Mouse (Mus musculus): ENCODE data around the gene Clba1. TPM values are rescaled to one million over a fixed set of nuclear protein-coding genes. Genes with fewer than 3 reads are reported as not detected.
A peak's percentile ranks its signal among the peaks of the same experiment; 100 is the strongest.

The Clba1 gene
- polyA plus RNA-seq, 1 experiment, result 77.8 TPM

GRCm38 (mm10) chr12:112799237-112799970, 9.3 kb upstream of the Clba1 start:
- H3K27ac ChIP-seq (ENCODE audit: control insufficient read depth, insufficient read depth, low read depth, low read length), result no peak overlapping the region
- no peaks in the 10 kb centered on the region for H3K27me3 ChIP-seq (ENCODE audit: control insufficient read depth, insufficient read depth, low read length)
- H3K4me1 ChIP-seq (ENCODE audit: control insufficient read depth, insufficient read depth, low read length), result no peaks in the 10 kb centered on the region; the same call in 1 of the 2 replicates
- TF ChIP-seq POLR2A (IDR thresholded peaks at IDR 0.05; ENCODE audit: control insufficient read depth, low read depth, low read length) (no peak), CTCF (IDR thresholded peaks at IDR 0.05; ENCODE audit: control insufficient read depth, insufficient read depth, insufficient replicate concordance, low read depth, low read length) (no peak)
- H3K36me3 ChIP-seq (ENCODE audit: control insufficient read depth, insufficient read depth, low read length), result no peaks in the 10 kb centered on the region
- H3K4me3 ChIP-seq (ENCODE audit: control insufficient read depth, low read depth, low read length), result no peak overlapping the region

DNA sequence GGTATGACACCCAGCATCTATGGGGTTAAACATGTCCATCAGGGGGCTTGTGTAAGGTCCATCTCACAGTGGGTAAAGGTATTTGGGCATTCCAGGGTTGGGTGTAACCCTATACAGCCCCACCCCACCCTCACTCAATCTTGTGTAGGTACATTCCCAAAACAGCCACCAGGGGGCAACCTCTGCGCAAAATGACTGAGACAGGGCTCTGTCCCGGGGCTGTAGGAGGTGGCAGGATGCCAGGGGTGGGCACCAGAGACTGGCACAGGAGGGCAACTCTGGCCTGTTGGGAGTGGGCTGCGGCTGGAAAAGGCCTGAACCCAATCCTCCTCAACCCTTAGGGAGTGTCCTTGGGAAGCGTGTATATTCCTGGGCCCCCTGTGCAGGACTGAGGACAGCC, 8.3 kb upstream of the Clba1 start:
- Histone ChIP-seq H3K27me3 (ENCODE audit: control insufficient read depth, insufficient read depth, low read length) (no peaks in the 10 kb centered on the region), H3K36me3 (ENCODE audit: control insufficient read depth, insufficient read depth, low read length) (no peaks in the 10 kb centered on the region)

DNA sequence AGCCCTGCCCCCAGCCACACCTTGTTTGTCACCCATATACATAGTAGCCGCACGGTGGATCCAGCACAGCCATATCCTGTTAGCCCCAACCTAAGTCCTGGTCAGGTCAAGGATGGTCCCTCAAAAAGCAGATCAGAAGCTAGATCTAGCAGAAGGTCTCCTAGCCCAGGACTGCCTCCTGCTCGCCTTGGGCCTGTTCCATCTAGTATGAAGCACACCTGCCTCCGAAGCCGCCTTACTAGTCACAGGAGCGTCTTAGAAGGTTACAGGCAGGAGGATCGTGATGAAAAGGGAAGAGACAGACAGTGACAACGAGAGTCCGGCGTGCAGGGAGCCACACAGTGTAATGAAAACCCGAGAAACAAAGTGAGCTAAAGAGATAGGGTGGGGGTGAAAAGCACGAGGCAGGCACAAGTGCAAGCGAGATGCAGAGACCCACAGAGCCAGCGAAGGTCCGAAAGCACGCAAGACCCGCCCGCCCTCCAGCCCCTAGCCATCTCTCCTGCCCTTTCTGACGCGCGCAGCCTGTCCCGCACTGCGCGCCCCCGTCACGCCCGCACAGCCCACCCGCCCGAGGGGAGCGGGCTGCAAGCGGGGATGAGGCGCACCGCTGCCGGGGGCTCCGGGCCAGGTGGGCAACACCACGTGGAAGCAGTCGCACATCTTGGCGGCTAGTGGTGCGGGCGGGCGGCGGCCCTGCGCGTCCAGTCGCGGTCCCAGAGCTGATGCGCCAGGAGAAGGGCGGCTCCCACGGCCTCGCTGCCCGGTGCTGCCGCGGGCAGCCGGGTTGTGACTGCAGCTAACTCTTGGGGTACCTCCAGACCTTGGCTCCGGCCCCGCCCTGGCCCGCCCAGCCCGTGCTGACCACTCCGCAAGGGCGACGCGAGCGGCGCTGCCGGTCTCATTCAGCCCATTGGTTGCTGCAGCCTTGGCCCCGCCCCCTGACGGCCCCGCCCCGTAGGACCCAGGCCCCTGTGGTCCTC, 6.6 kb upstream of the Clba1 start, which contains the start of gene Ahnak2:
Gene Ahnak2 (minus strand): TSS at position 794 of the 983 bp plus-strand sequence.
- Histone ChIP-seq H3K36me3 (ENCODE audit: control insufficient read depth, insufficient read depth, low read length) (no peaks in the 10 kb centered on the region), H3K27ac (ENCODE audit: control insufficient read depth, insufficient read depth, low read depth, low read length) (no peak within 1 kb of the TSS), H3K4me3 (ENCODE audit: control insufficient read depth, low read depth, low read length) (peak within 1 kb of the TSS; percentile 37), H3K27me3 (ENCODE audit: control insufficient read depth, insufficient read depth, low read length) (no peaks in the 10 kb centered on the region), H3K4me1 (ENCODE audit: control insufficient read depth, insufficient read depth, low read length) (no peaks in the 10 kb centered on the region; the same call in 1 of the 2 replicates)
- no peak for TF ChIP-seq CTCF (IDR thresholded peaks at IDR 0.05; ENCODE audit: control insufficient read depth, insufficient read depth, insufficient replicate concordance, low read depth, low read length)
- TF ChIP-seq POLR2A (IDR thresholded peaks at IDR 0.05; ENCODE audit: control insufficient read depth, low read depth, low read length), result no peak

More for the DNA sequence above, 8.3 kb upstream of the Clba1 start:
- TF ChIP-seq POLR2A (IDR thresholded peaks at IDR 0.05; ENCODE audit: control insufficient read depth, low read depth, low read length) (no peak), CTCF (IDR thresholded peaks at IDR 0.05; ENCODE audit: control insufficient read depth, insufficient read depth, insufficient replicate concordance, low read depth, low read length) (peak; percentile 84)
- Histone ChIP-seq H3K27ac (ENCODE audit: control insufficient read depth, insufficient read depth, low read depth, low read length) (no peak overlapping the region), H3K4me3 (ENCODE audit: control insufficient read depth, low read depth, low read length) (no peak overlapping the region), H3K4me1 (ENCODE audit: control insufficient read depth, insufficient read depth, low read length) (no peaks in the 10 kb centered on the region; the same call in 1 of the 2 replicates)

DNA sequence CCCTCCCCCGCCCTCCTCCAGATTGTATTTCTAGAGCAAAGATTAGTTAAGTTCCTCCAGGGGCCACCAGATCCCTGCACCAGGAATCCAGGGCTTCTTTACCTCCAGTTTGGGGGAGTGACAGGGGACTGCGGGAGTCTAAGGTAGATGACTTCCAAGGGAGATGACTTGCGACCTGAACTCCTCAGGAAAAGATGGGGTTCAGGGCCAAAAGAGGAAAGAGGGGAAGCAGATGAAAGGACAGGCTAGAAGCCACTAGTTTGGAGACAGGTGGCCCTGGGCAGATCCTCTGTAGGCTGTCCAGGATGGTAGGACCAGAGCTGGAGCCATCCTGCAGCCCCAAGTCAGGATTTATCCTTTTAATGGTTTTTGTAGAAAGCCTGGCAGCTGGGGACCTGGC, 5.8 kb upstream of the Clba1 start:
- H3K36me3 ChIP-seq (ENCODE audit: control insufficient read depth, insufficient read depth, low read length), result no peaks in the 10 kb centered on the region
- no peak overlapping the region for H3K4me3 ChIP-seq (ENCODE audit: control insufficient read depth, low read depth, low read length)
- H3K27me3 ChIP-seq (ENCODE audit: control insufficient read depth, insufficient read depth, low read length), result no peaks in the 10 kb centered on the region
- H3K27ac ChIP-seq (ENCODE audit: control insufficient read depth, insufficient read depth, low read depth, low read length), result no peak overlapping the region
- TF ChIP-seq POLR2A (IDR thresholded peaks at IDR 0.05; ENCODE audit: control insufficient read depth, low read depth, low read length) (no peak), CTCF (IDR thresholded peaks at IDR 0.05; ENCODE audit: control insufficient read depth, insufficient read depth, insufficient replicate concordance, low read depth, low read length) (no peak)
- no peaks in the 10 kb centered on the region; the same call in 1 of the 2 replicates for H3K4me1 ChIP-seq (ENCODE audit: control insufficient read depth, insufficient read depth, low read length)

DNA sequence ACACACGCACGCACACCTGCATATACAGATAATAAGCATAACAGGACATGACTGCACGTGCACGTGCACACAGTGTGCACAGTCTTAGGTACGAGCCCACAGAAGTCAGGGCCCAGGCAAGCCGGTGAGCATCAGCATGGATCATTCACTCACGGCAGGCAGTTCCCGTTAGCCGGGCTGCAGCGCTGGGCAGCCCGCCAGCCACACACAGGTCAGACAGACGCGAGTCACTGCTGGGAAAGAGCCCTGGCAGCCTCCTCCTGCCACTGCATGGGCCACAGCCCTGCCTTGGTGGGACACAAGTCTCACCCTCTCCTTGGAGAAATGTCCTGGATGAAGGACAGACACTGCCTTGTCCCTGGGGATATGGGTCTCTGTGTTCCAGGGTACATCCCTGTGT, 4.7 kb upstream of the Clba1 start:
- H3K27ac ChIP-seq (ENCODE audit: control insufficient read depth, insufficient read depth, low read depth, low read length), result no peak overlapping the region
- H3K27me3 ChIP-seq (ENCODE audit: control insufficient read depth, insufficient read depth, low read length), result no peaks in the 10 kb centered on the region
- H3K36me3 ChIP-seq (ENCODE audit: control insufficient read depth, insufficient read depth, low read length), result no peaks in the 10 kb centered on the region
- peaks cover 6% of the 10 kb centered on the region for H3K4me1 ChIP-seq (ENCODE audit: control insufficient read depth, insufficient read depth, low read length)
- no peak overlapping the region for H3K4me3 ChIP-seq (ENCODE audit: control insufficient read depth, low read depth, low read length)
- TF ChIP-seq CTCF (IDR thresholded peaks at IDR 0.05; ENCODE audit: control insufficient read depth, insufficient read depth, insufficient replicate concordance, low read depth, low read length) (no peak), POLR2A (IDR thresholded peaks at IDR 0.05; ENCODE audit: control insufficient read depth, low read depth, low read length) (no peak)

DNA sequence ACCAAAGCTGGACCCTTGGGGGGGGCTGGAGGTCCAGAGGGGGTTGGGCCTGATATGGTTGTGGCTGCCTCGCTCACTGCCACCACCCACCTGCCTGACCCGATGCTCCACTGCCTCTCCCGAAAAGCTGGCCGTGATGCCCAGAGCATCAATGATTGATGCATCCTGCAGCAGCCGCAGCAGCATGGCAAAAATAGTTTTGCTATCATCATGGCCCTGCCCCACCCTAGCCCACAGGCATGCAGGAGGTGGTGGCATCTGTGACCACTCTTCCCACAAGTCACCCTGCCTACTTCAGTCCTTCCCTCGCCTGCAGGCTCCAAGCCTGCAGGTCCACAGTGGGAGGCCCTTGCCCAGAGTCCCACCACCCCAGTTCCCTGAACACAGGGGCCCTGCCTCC, 2.7 kb upstream of the Clba1 start:
- Histone ChIP-seq H3K4me3 (ENCODE audit: control insufficient read depth, low read depth, low read length) (no peak overlapping the region), H3K36me3 (ENCODE audit: control insufficient read depth, insufficient read depth, low read length) (no peaks in the 10 kb centered on the region), H3K27ac (ENCODE audit: control insufficient read depth, insufficient read depth, low read depth, low read length) (no peak overlapping the region), H3K27me3 (ENCODE audit: control insufficient read depth, insufficient read depth, low read length) (no peaks in the 10 kb centered on the region), H3K4me1 (ENCODE audit: control insufficient read depth, insufficient read depth, low read length) (peaks cover 12% of the 10 kb centered on the region)
- no peak for TF ChIP-seq CTCF (IDR thresholded peaks at IDR 0.05; ENCODE audit: control insufficient read depth, insufficient read depth, insufficient replicate concordance, low read depth, low read length)
- TF ChIP-seq POLR2A (IDR thresholded peaks at IDR 0.05; ENCODE audit: control insufficient read depth, low read depth, low read length), result no peak

DNA sequence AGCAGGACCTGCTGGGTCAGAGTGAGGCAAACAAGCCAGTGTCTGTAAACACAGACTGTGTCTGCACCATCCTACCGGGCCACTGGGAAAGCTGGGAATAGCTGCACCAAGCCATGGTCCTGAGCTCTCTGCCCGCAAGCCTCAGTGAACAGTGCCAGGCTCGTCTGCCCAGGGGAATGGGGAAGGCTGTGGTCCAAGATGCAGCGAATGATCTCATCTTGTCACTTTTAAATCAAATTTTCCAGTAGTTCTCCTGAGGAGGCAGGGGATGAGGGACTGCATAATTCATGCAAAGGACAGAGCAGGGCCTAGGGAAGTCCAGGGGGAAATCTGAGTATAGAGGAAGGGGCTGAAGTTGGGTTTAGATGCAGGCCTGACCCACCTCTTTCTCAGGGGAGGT, 941 bp upstream of the Clba1 start:
- TF ChIP-seq POLR2A (IDR thresholded peaks at IDR 0.05; ENCODE audit: control insufficient read depth, low read depth, low read length) (no peak), CTCF (IDR thresholded peaks at IDR 0.05; ENCODE audit: control insufficient read depth, insufficient read depth, insufficient replicate concordance, low read depth, low read length) (no peak)
- H3K27ac ChIP-seq (ENCODE audit: control insufficient read depth, insufficient read depth, low read depth, low read length), result no peak overlapping the region
- H3K4me3 ChIP-seq (ENCODE audit: control insufficient read depth, low read depth, low read length), result peak overlapping the region; percentile 90
- H3K36me3 ChIP-seq (ENCODE audit: control insufficient read depth, insufficient read depth, low read length), result no peaks in the 10 kb centered on the region
- H3K27me3 ChIP-seq (ENCODE audit: control insufficient read depth, insufficient read depth, low read length), result no peaks in the 10 kb centered on the region
- peaks cover 12% of the 10 kb centered on the region for H3K4me1 ChIP-seq (ENCODE audit: control insufficient read depth, insufficient read depth, low read length)

Measured in testis, adult 2 months (tissue).